Mouse (Mus musculus) forebrain, embryonic 11.5 days (tissue): ENCODE results near the gene Chadl. TPM values are rescaled to one million over a fixed set of nuclear protein-coding genes. Genes with fewer than 3 reads are reported as not detected.
A peak's percentile ranks its signal among the peaks of the same experiment; 100 is the strongest.

Source experiments
- ATAC-seq: fragments of 200-750 bp; cut with Nextera tagmentation; replicated peaks from 2 replicates; pipeline ENCODE4 v1.8.0; 2017; ENCODE audit warnings: moderate TSS enrichment; ENCODE audit not compliant: low FRiP score
- DNase-seq: peaks from one replicate; pipeline ENCODE4 v3.0.0-alpha.2; 2017; ENCODE audit warnings: low spot score
- H3K27ac ChIP-seq: fragments of 300-500 bp; sonication (generic); 2 replicates; pipeline ENCODE4 v1.5.1; 2014; ENCODE audit warnings: low read depth, low read length
- H3K27me3 ChIP-seq: fragments of 300-500 bp; sonication (generic); 2 replicates; pipeline ENCODE4 v1.6.1; 2014; ENCODE audit warnings: mild to moderate bottlenecking, low read length, mixed read lengths; ENCODE audit not compliant: control insufficient read depth, insufficient read depth
- H3K36me3 ChIP-seq: fragments of 300-500 bp; sonication (generic); 2 replicates; pipeline ENCODE4 v1.6.1; 2014; ENCODE audit warnings: mild to moderate bottlenecking, low read length, moderate library complexity, mixed read lengths; ENCODE audit not compliant: control insufficient read depth, insufficient read depth
- H3K4me1 ChIP-seq: fragments of 300-500 bp; sonication (generic); replicated peaks from 2 replicates; pipeline ENCODE4 v1.6.1; 2014; ENCODE audit warnings: low read length, mixed read lengths; ENCODE audit not compliant: control insufficient read depth, insufficient read depth
- H3K4me2 ChIP-seq: fragments of 300-500 bp; sonication (generic); 2 replicates; pipeline ENCODE4 v1.6.1; 2014; ENCODE audit warnings: low read depth, mild to moderate bottlenecking, low read length, moderate library complexity, mixed read lengths; ENCODE audit not compliant: severe bottlenecking
- H3K4me3 ChIP-seq: fragments of 300-500 bp; sonication (generic); 2 replicates; pipeline ENCODE4 v1.5.1; 2014; ENCODE audit warnings: low read depth, low read length
- H3K9ac ChIP-seq: fragments of 300-500 bp; sonication (generic); 2 replicates; pipeline ENCODE4 v1.6.1; 2014; ENCODE audit warnings: low read length
- H3K9me3 ChIP-seq: fragments of 300-500 bp; sonication (generic); 2 replicates; pipeline ENCODE4 v1.6.1; 2016; ENCODE audit warnings: low read length, mixed read lengths; ENCODE audit not compliant: control insufficient read depth
- WGBS: fragments of 180-500 bp; shearing (Covaris S2); extraction: QIAGEN DNeasy Blood & Tissue Kit; methylation state at CpG from one replicate; pipeline ENCODE4 v1.1.7; 2014; 5-methylcytosine and 5-hydroxymethylcytosine counted together
- polyA plus RNA-seq: library from polyadenylated mRNA; unstranded; fragments of >200 nt; fragmentation: Nextera tagmentation; extraction: Ambion mirVana; gene quantifications from 2 replicates; pipeline ENCODE4 v1.2.1, GENCODE M21; 2014

Gene Chadl
- polyA plus RNA-seq, 1 experiment from 2014 or later: 3.3 TPM

DNA sequence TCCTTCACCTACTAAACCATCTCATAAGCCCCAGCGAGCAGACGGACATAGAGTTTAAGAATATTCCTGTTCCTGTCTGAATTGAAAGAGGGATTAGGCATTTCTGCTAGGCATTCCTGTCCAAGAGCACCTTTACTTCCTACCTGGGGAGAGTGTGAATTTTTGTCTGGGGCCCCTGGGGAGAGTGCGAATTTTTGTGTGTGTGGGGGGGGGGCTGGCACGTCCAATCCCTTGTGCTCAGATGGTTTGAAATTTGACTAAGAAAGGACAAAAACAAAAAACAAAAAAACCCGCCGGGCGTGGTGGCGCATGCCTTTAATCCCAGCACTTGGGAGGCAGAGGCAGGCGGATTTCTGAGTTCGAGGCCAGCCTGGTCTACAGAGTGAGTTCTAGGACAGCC is 33.8 kb downstream of the Chadl start:
- Histone ChIP-seq H3K4me1 (peaks cover 4% of the 10 kb centered on the region; the same call in 1 of the 2 replicates), H3K4me2 (peak overlapping the region; percentile 81), H3K9me3 (no peaks in the 10 kb centered on the region), H3K36me3 (no peaks in the 10 kb centered on the region; the same call in 1 of the 2 replicates), H3K4me3 (peak overlapping the region; percentile 80), H3K9ac (no peak overlapping the region), H3K27ac (no peak overlapping the region), H3K27me3 (no peaks in the 10 kb centered on the region)
- no peak; the same call in 1 of the 2 replicates for ATAC-seq
- DNase-seq: no peak
- WGBS: 73% methylated on average over 10 of the region's 10 CpGs

GRCm38 (mm10) chr15:81661701-81662100 is 35.4 kb downstream of the Chadl start:
- ATAC-seq: no peak
- 90% methylated on average over 2 of the region's 2 CpGs for WGBS
- H3K4me3 ChIP-seq: no peak overlapping the region
- peaks cover 4% of the 10 kb centered on the region; the same call in 1 of the 2 replicates for H3K4me1 ChIP-seq
- no peak overlapping the region for H3K4me2 ChIP-seq
- H3K9me3 ChIP-seq: no peaks in the 10 kb centered on the region
- H3K9ac ChIP-seq: no peak overlapping the region
- no peaks in the 10 kb centered on the region for H3K36me3 ChIP-seq
- H3K27ac ChIP-seq: no peak overlapping the region
- no peaks in the 10 kb centered on the region for H3K27me3 ChIP-seq
- DNase-seq: no peak

DNA sequence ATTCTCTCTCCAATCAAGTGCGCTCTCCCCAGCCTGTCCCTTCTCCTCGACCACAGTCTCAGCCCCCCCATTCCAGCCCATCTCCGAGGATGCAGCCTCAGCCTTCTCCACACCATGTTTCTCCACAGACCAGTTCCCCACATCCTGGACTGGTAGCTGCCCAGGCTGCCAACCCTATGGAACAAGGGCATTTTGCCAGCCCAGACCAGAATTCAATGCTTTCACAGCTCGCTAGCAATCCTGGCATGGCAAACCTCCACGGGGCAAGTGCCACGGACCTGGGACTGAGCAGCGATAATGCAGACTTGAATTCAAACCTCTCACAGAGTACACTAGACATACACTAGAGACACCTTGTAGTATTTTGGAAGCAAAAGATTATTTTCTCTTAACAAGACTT is 46.5 kb downstream of the Chadl start:
- Histone ChIP-seq H3K27ac (no peak overlapping the region), H3K36me3 (peaks cover 30% of the 10 kb centered on the region), H3K27me3 (no peaks in the 10 kb centered on the region), H3K4me1 (no peaks in the 10 kb centered on the region), H3K9me3 (no peaks in the 10 kb centered on the region), H3K9ac (no peak overlapping the region), H3K4me2 (no peak overlapping the region), H3K4me3 (no peak overlapping the region)
- no peak for ATAC-seq
- no peak for DNase-seq
- 94% methylated on average over 7 of the region's 7 CpGs for WGBS

GRCm38 (mm10) chr15:81649516-81650455 is 47.3 kb downstream of the Chadl start:
- Histone ChIP-seq H3K27ac (no peak overlapping the region), H3K27me3 (no peaks in the 10 kb centered on the region), H3K4me1 (no peaks in the 10 kb centered on the region), H3K9ac (no peak overlapping the region), H3K9me3 (no peaks in the 10 kb centered on the region), H3K4me3 (no peak overlapping the region), H3K4me2 (no peak overlapping the region), H3K36me3 (peaks cover 32% of the 10 kb centered on the region)
- DNase-seq (no peak), ATAC-seq (no peak)
- 91% methylated on average over 8 of the region's 8 CpGs for WGBS

Other genes starting within 250 kb of the Chadl start
- 510 and 536 TPM in 2 replicates for gene Rbx1, start 231.0 kb downstream of the Chadl start, polyA plus RNA-seq
- 31.1 and 33.8 TPM in 2 replicates for gene Ep300, start 111.9 kb downstream of the Chadl start, polyA plus RNA-seq
- 39.3 and 43.6 TPM in 2 replicates for gene L3mbtl2, start 33.4 kb downstream of the Chadl start, polyA plus RNA-seq
- 50.1 and 57.6 TPM in 2 replicates for gene Zc3h7b, start 47.8 kb upstream of the Chadl start, polyA plus RNA-seq
- 172 and 188 TPM in 2 replicates for gene Rangap1, start 48.2 kb upstream of the Chadl start, polyA plus RNA-seq
- 16.8 and 17.4 TPM in 2 replicates for gene Tef, start 105.1 kb upstream of the Chadl start, polyA plus RNA-seq
- 22.1 and 23.6 TPM in 2 replicates for gene Tob2, start 161.5 kb upstream of the Chadl start, polyA plus RNA-seq
- gene Phf5a, start 174.6 kb upstream of the Chadl start, polyA plus RNA-seq: 186 and 216 TPM in 2 replicates
- gene Aco2, start 175.0 kb upstream of the Chadl start, polyA plus RNA-seq: 169 and 171 TPM in 2 replicates
- 65.1 and 80.5 TPM in 2 replicates for gene Polr3h, start 229.0 kb upstream of the Chadl start, polyA plus RNA-seq
- gene Csdc2, start 239.5 kb upstream of the Chadl start, polyA plus RNA-seq: 16.6 and 20.1 TPM in 2 replicates